Mouse (Mus musculus) induced T-regulatory cell, adult 2 months (primary cell): ENCODE data around the gene Wdr90.
"Not testable (repeated sequence)": the region's sequence is repeated elsewhere in the genome, so short reads cannot be mapped to it uniquely, and the experiment has no call there.

Source experiments
- DNase-seq: peaks from one replicate; pipeline ENCODE4 v3.0.0-alpha.2; 2012; ENCODE audit warnings: low read depth

Gene Wdr90

GRCm38 (mm10) chr17:25877025-25877424 is 15.7 kb upstream of the Wdr90 start:
- DNase-seq: no peak

DNA sequence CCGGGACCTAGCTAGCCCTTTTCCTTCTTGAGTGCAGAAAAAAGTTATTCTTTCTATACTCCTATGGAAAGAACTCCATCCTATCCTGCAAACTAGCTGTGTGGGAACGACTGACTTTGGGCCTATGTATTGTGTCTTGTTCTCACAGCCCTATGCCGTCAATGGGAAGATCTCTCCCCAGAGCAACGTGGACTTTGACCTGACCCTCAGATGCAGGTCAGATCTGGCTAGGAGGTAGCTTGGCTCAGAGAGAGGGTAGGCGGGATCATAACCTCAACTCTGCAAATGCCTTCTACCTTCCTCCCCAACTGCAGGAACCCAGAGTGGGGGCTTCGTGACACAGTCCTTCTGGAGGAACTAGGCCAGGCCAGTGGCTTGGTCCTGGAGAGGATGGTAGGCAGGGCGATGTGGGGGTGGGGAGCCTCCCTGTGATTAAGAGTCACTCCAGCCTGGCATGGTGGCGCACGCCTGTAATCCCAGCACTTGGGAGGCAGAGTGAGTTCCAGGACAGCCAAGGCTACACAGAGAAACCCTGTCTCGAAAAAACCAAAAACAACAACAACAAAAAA is 15.1 kb upstream of the Wdr90 start:
- DNase-seq: no peak

DNA sequence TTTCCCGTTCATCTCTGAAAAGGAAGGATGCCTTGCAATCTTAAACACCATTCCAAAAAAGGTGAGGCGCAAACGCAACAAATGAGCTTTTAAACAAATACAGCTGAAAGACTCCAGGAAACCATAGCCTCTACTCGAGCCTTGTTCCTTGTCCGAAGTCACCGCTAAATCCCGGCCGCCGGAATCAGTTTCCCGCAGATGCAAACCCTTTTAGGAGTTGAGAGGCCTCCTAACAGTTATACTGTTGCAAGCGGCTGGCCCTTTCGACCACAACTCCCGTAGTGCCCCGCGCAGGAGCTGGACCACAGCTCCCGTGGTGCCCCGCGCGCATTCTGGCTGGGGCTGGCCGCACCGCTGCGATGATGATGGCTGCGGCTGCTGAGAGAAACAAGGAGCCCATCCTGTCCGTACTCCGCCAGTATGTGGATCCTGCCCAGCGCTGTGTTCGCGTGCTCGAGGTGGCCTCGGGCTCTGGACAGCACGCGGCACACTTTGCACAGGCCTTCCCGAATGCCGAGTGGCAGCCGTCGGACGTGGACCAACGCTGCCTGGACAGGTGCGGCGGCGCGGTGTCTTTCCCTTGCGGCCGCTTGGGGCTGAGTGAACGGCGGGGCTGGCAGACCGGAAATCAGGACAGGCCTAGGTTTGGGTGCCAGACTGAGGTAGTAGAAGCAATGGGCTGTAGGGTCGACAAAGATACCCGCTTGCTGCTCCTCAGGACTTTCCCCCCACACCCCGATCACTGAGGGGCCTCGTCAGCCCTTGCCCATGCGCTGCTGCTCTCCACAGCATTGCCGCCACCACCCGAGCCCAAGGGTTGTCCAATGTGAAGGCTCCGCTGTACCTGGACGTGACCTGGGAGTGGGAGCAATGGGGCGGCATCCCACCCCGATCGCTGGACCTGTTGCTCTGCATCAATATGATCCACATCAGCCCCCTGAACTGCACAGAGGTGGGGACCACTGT is 14.2 kb upstream of the Wdr90 start:
- DNase-seq: peak; percentile 88

DNA sequence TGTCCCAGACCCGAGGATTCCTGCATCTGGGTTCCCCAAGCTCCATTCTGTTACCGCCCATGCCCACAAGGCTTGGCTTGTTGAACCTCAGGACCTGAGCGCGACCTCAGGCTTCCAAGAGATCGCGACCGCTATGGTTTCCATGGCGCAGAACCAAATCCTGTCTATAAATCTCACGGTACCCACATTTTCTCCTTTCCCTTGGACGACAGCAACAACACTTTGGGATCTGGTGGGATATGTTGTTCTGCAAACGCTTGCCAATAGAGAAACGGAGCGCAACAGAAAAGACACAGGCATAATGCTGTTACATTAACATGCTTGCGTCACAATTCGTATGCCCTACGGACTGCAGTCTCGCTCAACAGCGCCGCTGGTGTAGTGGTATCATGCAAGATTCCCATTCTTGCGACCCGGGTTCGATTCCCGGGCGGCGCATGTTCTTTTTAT is 13.4 kb upstream of the Wdr90 start, which contains the start of gene Mettl26:
TSS of gene Mettl26 (plus strand) at position 354 of the 450 bp plus-strand sequence.
- DNase-seq: peak; percentile 96

- DNase-seq: no peak
Measured at GRCm38 (mm10) chr17:25874148-25874720, 12.9 kb upstream of the Wdr90 start.

DNA sequence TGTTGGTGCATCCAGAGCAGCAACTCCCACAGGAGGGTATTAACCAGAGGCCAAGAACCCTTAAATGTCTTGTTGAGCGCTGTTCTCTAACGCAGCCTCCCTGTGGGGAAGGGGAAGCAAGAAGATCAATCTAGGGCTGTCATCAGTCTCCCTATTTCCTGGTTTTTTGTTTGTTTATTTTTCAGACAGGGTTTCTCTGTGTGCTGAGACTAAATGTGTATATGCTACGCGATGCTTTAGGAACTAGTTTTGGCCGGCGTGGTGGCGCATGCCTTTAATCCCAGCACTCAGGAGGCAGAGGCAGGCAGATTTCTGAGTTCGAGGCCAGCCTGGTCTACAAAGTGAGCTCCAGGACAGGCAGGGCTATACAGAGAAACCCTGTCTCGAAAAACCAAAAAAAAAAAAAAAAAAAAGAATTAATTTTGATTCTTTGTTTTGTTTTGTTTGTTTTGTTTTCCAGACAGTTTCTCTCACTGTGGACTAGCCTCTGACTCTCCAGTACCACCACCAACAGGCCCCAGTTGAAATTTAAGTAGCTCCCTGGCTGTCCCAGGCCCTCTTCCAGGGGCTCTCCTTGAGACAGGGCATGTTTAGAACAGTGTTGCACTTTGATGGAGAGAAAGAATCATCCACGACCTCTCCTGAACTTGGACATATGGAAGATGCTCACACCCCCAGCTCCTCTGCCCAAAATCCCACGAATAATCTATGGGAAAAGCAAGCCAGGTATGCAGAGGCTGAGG is 12.3 kb upstream of the Wdr90 start:
- no peak for DNase-seq

DNA sequence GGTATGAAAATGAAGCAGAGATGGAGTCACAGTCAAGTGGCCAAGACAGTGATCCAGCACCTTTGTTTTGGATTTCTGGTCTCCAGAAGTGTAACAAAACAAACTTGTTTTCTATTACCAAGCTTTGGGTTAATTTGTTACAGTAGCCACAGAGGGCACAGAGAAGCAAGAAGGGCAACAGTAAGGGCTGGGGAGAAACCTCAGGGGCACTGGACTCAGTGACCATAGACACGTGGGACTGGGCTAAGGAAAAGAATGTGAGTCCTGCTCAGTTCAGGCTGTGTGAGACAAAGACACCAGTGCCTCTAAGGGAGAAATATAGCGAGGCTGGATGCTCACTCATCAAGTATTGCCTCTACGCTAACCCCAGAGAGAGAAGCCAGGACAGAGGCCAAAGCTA is 11.4 kb upstream of the Wdr90 start:
- no peak for DNase-seq

GRCm38 (mm10) chr17:25871566-25871965 is 10.3 kb upstream of the Wdr90 start:
- DNase-seq: not testable (repeated sequence)

- DNase-seq: no peak
Measured at GRCm38 (mm10) chr17:25869954-25870353, 8.7 kb upstream of the Wdr90 start.

DNA sequence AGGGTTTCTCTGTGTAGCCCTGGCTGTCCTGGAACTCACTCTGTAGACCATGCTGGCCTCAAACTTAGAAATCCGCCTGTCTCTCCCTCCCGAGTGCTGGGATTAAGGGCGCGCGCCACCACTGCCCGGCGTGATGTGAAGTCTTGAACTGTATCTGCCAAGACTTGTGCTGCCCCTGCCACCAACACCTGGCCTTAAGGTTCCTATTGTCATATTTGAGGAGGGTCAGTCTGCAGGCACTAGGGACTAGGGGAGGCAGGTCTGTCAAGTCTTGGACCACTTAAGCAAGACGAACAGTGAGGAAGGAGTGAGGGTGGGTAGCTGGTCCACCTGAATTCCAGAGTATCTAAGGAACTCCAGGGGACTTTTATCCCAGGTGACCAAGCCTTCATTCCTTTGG is 8.2 kb upstream of the Wdr90 start:
- no peak for DNase-seq

DNA sequence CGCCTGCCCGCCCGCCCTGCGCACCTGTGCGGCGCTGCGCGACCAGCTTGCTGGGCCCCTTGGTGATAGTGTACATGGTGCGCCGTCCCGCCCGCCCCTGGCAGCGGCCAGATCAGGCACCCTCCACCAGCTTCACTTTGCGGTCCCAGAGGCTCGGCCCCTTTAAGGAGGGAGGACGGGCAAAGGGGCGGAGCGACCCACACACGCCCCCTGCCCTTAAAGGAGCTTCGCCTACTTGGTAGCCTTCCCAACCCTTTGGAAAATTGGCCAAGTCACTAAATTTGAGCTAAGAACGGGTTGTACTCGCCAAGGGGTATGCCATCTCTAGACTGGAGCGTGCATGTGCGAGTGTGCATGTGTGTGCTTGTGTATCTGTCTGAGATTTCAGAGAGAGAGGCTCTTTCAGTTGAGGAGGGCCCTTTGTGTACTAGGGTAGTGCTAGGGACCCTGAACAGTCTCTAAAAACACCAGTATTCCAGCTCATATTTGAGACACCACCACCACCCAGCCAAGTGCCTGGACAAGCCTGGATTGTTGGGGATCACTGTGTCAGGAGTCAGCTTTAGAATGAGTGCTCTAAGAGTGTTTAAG is 7.4 kb upstream of the Wdr90 start, which contains the start of gene Mcrip2:
TSS of gene Mcrip2 (minus strand) at position 164 of the 591 bp plus-strand sequence.
- DNase-seq: peak; percentile 81

- no peak for DNase-seq
Measured at GRCm38 (mm10) chr17:25867836-25868600, 6.7 kb upstream of the Wdr90 start.

GRCm38 (mm10) chr17:25867509-25867835 is 6.2 kb upstream of the Wdr90 start:
- DNase-seq: peak; percentile 57

DNA sequence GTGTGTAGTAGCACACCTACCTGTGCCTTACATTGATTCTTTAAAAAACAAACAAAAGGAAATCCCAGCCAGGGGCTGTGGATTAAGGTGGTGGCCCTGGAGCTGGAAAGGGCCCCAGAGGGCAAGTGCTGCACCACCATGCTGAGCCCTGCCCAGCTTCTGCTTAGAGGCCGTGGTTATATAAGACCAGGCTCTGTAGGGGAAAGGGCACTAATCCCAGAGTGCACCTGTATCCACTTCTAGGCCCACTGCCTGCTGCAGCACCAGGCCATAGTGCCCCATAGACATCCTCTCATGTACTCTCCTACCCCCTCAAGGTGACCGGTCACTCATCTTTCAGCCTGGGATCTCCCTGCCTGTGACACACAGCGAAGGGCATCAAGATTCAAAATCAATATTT is 4.9 kb upstream of the Wdr90 start:
- DNase-seq: no peak

DNA sequence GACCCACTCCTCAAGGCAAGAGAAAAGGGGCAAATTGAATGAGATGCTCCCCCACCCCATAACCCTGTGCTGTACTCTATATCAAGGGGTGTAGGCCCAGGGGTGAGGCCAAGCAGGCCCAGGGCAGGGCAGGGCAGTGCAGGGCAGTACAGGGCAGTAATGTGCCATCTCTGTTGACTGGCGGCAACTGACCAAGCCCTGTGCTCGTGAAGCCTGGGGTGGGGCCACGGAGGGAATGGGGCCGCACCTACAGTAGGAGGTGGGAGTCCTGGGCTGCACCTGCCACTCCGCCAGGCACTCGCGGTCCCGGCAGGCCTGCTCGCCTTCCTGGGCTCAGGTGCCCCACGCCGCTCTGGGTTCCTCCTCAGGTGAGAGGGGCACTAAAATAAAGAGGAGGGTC is 4.0 kb upstream of the Wdr90 start:
- no peak for DNase-seq

DNA sequence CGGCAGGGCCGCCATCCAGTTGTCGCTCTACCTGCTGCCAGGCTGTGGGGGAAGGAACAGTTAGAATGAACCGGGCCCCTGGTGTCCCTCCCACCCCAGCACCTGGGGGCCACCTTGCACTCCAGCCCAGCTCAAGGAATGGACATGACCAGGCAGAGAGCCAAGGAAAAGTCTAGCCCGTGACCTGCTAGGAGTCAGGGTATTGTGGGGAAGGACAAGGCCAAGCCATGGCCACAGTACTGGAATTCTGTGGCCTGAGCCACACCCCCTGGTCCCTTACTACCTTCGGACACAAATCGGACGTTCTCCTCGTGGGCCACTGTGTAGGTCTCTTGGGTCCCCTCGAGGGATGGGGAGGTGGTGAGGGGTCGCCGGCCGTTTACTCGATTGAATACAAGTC is 3.0 kb upstream of the Wdr90 start:
- no peak for DNase-seq

- no peak for DNase-seq
Measured at GRCm38 (mm10) chr17:25863681-25864080, 2.4 kb upstream of the Wdr90 start.

GRCm38 (mm10) chr17:25861704-25862612 is 657 bp upstream of the Wdr90 start:
- no peak for DNase-seq

- no peak for DNase-seq
Measured at GRCm38 (mm10) chr17:25860229-25860628, 1.1 kb downstream of the Wdr90 start.

DNA sequence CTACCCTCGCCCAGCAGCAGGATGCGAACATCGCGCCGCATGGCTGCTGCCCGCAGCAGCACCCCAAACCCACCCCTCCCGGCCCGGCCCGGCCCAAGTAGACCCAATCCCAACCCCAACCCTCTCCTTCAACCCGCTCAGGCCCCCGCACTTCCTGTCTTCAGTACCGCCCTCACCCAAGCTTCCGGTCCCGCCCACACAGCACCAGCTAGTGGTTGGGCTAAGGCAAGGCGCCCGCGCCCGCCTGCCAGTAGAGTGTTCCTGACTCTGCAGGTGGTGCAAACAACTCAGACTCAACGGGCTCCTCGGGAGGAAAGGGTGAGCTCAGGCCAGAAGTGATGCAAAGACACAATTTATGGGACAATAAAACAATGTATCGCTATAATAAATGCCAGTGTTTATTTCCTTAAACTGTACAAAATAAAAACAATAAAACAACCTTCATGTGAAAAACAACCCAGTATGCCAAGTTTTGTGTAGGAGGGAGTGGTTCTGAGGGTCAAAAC is 16.9 kb downstream of the Wdr90 start, which contains the start of gene Rhot2:
TSS of gene Rhot2 (minus strand) at position 456 of the 506 bp plus-strand sequence.
- peak; percentile 98 for DNase-seq
